Mouse (Mus musculus): ENCODE results near the gene Dnajc6. TPM values are rescaled to one million over a fixed set of nuclear protein-coding genes. Genes with fewer than 3 reads are reported as not detected.

Dnajc6 gene
- total RNA-seq, 2 experiments from 2014 or later = 12.5 to 15.4 TPM

- no peak for ATAC-seq (replicated peaks; ENCODE audit: poor library complexity, severe bottlenecking)
These were observed 124.8 kb downstream of the Dnajc6 start for GRCm38 (mm10) chr4:101621241-101621640.

- no peak for ATAC-seq (replicated peaks; ENCODE audit: poor library complexity, severe bottlenecking)
These were observed 128.8 kb downstream of the Dnajc6 start for GRCm38 (mm10) chr4:101625278-101625677.

- ATAC-seq (replicated peaks; ENCODE audit: poor library complexity, severe bottlenecking) = no peak
These were observed 139.1 kb downstream of the Dnajc6 start for GRCm38 (mm10) chr4:101635596-101635995.

GRCm38 (mm10) chr4:101637472-101637871 is 141.0 kb downstream of the Dnajc6 start:
- no peak for ATAC-seq (replicated peaks; ENCODE audit: poor library complexity, severe bottlenecking)

GRCm38 (mm10) chr4:101640631-101641030 is 144.2 kb downstream of the Dnajc6 start:
- ATAC-seq (replicated peaks; ENCODE audit: poor library complexity, severe bottlenecking) = no peak

- no peak for ATAC-seq (replicated peaks; ENCODE audit: poor library complexity, severe bottlenecking)
These were observed 146.3 kb downstream of the Dnajc6 start for GRCm38 (mm10) chr4:101642708-101643107.

- ATAC-seq (replicated peaks; ENCODE audit: poor library complexity, severe bottlenecking) = no peak
These were observed 146.8 kb downstream of the Dnajc6 start for GRCm38 (mm10) chr4:101643216-101643615.

GRCm38 (mm10) chr4:101646857-101647195 is 150.4 kb downstream of the Dnajc6 start:
- ATAC-seq (replicated peaks; ENCODE audit: poor library complexity, severe bottlenecking) = no peak

- ATAC-seq (replicated peaks; ENCODE audit: poor library complexity, severe bottlenecking) = peak; percentile 78
These were observed 150.9 kb downstream of the Dnajc6 start, which contains the start of gene Leprot for GRCm38 (mm10) chr4:101647196-101647905. TSS of gene Leprot (plus strand) at chr4:101647718.

GRCm38 (mm10) chr4:101647976-101648642 is 151.7 kb downstream of the Dnajc6 start:
- ATAC-seq (replicated peaks; ENCODE audit: poor library complexity, severe bottlenecking) = peak; percentile 4

- ATAC-seq (replicated peaks; ENCODE audit: poor library complexity, severe bottlenecking) = no peak
These were observed 152.3 kb downstream of the Dnajc6 start for GRCm38 (mm10) chr4:101648745-101649144.

- ATAC-seq (replicated peaks; ENCODE audit: poor library complexity, severe bottlenecking) = no peak
These were observed 154.5 kb downstream of the Dnajc6 start for GRCm38 (mm10) chr4:101650961-101651360.

GRCm38 (mm10) chr4:101654256-101654655 is 157.8 kb downstream of the Dnajc6 start:
- ATAC-seq (replicated peaks; ENCODE audit: poor library complexity, severe bottlenecking) = no peak

GRCm38 (mm10) chr4:101654788-101655414 is 158.5 kb downstream of the Dnajc6 start:
- no peak for ATAC-seq (replicated peaks; ENCODE audit: poor library complexity, severe bottlenecking)

GRCm38 (mm10) chr4:101655415-101655790 is 159.0 kb downstream of the Dnajc6 start:
- ATAC-seq (replicated peaks; ENCODE audit: poor library complexity, severe bottlenecking) = no peak

GRCm38 (mm10) chr4:101656056-101656455 is 159.6 kb downstream of the Dnajc6 start:
- no peak for ATAC-seq (replicated peaks; ENCODE audit: poor library complexity, severe bottlenecking)

GRCm38 (mm10) chr4:101656956-101657570 is 160.6 kb downstream of the Dnajc6 start:
- peak; percentile 51; the same call in 1 of the 2 replicates for ATAC-seq (replicated peaks; ENCODE audit: poor library complexity, severe bottlenecking)

- peak; percentile 59 for ATAC-seq (replicated peaks; ENCODE audit: poor library complexity, severe bottlenecking)
These were observed 167.8 kb downstream of the Dnajc6 start for GRCm38 (mm10) chr4:101664160-101664750.

GRCm38 (mm10) chr4:101664766-101665165 is 168.3 kb downstream of the Dnajc6 start:
- no peak for ATAC-seq (replicated peaks; ENCODE audit: poor library complexity, severe bottlenecking)

GRCm38 (mm10) chr4:101669161-101669560 is 172.7 kb downstream of the Dnajc6 start:
- ATAC-seq (replicated peaks; ENCODE audit: poor library complexity, severe bottlenecking) = no peak

- no peak for ATAC-seq (replicated peaks; ENCODE audit: poor library complexity, severe bottlenecking)
These were observed 173.4 kb downstream of the Dnajc6 start for GRCm38 (mm10) chr4:101669811-101670210.

Measured in granulocyte monocyte progenitor cell, adult 5-6 weeks (primary cell).